ENCODE assay signal across 13 mouse cellular contexts in the genomic region with DNA sequence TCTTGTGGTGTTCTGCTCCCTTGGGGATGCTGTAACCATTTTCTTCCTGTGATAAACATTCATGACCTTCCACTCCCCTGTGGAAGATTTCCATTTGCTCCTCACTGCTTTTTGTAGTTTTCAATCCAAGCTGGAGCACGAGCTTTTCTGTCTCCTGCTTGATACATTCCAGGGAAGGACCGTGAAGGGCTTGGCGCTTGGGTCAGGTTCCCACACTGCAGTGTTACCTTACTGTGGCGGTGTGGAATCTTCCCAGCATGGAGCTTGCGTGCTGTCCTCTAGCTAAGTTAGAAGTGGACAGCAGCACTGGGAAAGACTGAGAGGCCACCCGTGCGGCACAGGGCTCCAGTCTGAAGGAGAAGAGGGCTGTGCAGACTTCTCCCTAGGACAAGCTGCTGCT. TPM values are rescaled to one million over a fixed set of nuclear protein-coding genes. Genes with fewer than 3 reads are reported as not detected.
DNase-seq lines count a peak whose midpoint lies in the region; ATAC-seq and TF ChIP-seq lines count a peak whose summit lies in the region.
"Had no signal": no experiment of that assay in that cellular context is flagged by ENCODE, and none has a peak within 500 bp of the region (broad histone marks: within the 10 kb centered on the region; RNA-seq: fewer than 3 reads in every experiment).

No protein-coding gene starts in this region.

- H3K27ac ChIP-seq in kidney, adult 2 months (ENCODE audit: insufficient read depth, low read depth, low read length), result peak overlapping the region; percentile 21; the same call in 1 of the 2 replicates
- H3K27ac ChIP-seq in heart, postnatal 0 days (ENCODE audit: low read depth), result peak overlapping the region; percentile 75
- H3K27ac ChIP-seq: liver, embryonic 13.5 days had no signal

- WGBS in kidney, adult 2 months, result 55% methylated on average over 7 of the region's 7 CpGs
- 21% methylated on average over 7 of the region's 7 CpGs for WGBS in heart, postnatal 0 days

- no peak overlapping the region for H3K4me3 ChIP-seq in kidney, adult 2 months (ENCODE audit: insufficient read depth, low read depth, low read length)
- H3K4me3 ChIP-seq in heart, postnatal 0 days (ENCODE audit: low read depth, low read length), result no peak overlapping the region
- H3K4me3 ChIP-seq: embryonic facial prominence, embryonic 12.5 days; liver, embryonic 13.5 days had no signal

- H3K4me2 ChIP-seq in heart, postnatal 0 days (ENCODE audit: low read depth, low read length), result peak overlapping the region; percentile 7; the same call in 1 of the 2 replicates
- H3K4me2 ChIP-seq: embryonic facial prominence, embryonic 12.5 days; liver, embryonic 13.5 days had no signal

- TF ChIP-seq CTCF in kidney, adult 2 months (conservative IDR thresholded peaks at IDR 0.05; ENCODE audit: insufficient read depth, insufficient read length, low read depth, low read length), result no peak
- TF ChIP-seq CTCF in heart, postnatal 0 days (IDR thresholded peaks at IDR 0.05; ENCODE audit: low read depth), result no peak

- DNase-seq in adrenal gland, postnatal 14 days, result peak; percentile 9
- no peak for DNase-seq in adrenal gland, adult 18-20 months (ENCODE audit: low spot score in 2 of 2)
- DNase-seq in kidney, adult 2 months, result peak; percentile 24
- no peak for DNase-seq in kidney, postnatal 36 days
- peak; percentile 34 for DNase-seq in adipocyte (ENCODE audit: low spot score)
- no peak for DNase-seq in heart, postnatal 0 days (ENCODE audit: low spot score)
- DNase-seq in right cerebral cortex, postnatal 4 days, result no peak
- no peak for DNase-seq in layer of hippocampus, adult 9-11 months
- DNase-seq: cerebellum, adult 8-10 months; liver, embryonic 13.5 days; lung, postnatal 4 days; thymus, adult 2 months had no signal

- H3K9ac ChIP-seq in heart, postnatal 0 days (replicated peaks; ENCODE audit: low read depth, low read length), result no peak overlapping the region
- H3K9ac ChIP-seq: embryonic facial prominence, embryonic 12.5 days; liver, embryonic 13.5 days had no signal

- no peaks in the 10 kb centered on the region; the same call in 1 of the 2 replicates for H3K36me3 ChIP-seq in kidney, adult 2 months (ENCODE audit: control insufficient read depth, insufficient read depth, low read length)
- no peaks in the 10 kb centered on the region for H3K36me3 ChIP-seq in heart, postnatal 0 days (replicated peaks; ENCODE audit: control insufficient read depth, insufficient read depth, low read length)
- H3K36me3 ChIP-seq: embryonic facial prominence, embryonic 12.5 days had no signal

- no peaks in the 10 kb centered on the region for H3K27me3 ChIP-seq in kidney, adult 2 months (replicated peaks; ENCODE audit: control insufficient read depth, insufficient read depth, low read length)
- H3K27me3 ChIP-seq in heart, postnatal 0 days (ENCODE audit: control insufficient read depth, insufficient read depth, low read length), result no peaks in the 10 kb centered on the region
- H3K27me3 ChIP-seq: embryonic facial prominence, embryonic 12.5 days; liver, embryonic 13.5 days had no signal

- ATAC-seq in heart, postnatal 0 days (ENCODE audit: insufficient read depth, low read depth), result 0 out of 2 replicates have a peak, but pooled peaks have one; percentile 19

- H3K9me3 ChIP-seq in heart, postnatal 0 days (replicated peaks; ENCODE audit: control insufficient read depth, low read length), result no peaks in the 10 kb centered on the region
- H3K9me3 ChIP-seq: embryonic facial prominence, embryonic 12.5 days; liver, embryonic 13.5 days had no signal

- no peak for TF ChIP-seq POLR2A in kidney, adult 2 months (IDR thresholded peaks at IDR 0.05; ENCODE audit: low read depth, low read length)

- H3K4me1 ChIP-seq in kidney, adult 2 months (ENCODE audit: control insufficient read depth, insufficient read depth, low read length), result peaks cover 7% of the 10 kb centered on the region
- H3K4me1 ChIP-seq in heart, postnatal 0 days (ENCODE audit: control insufficient read depth, insufficient read depth), result no peaks in the 10 kb centered on the region

- no peak for TF ChIP-seq EP300 in heart, postnatal 0 days (IDR thresholded peaks at IDR 0.05; ENCODE audit: low read depth)

RNA-seq across cellular contexts. Expression of a gene that starts 15.5 kb away (rescaled TPM):
- total RNA-seq in adrenal gland, postnatal 14 days (2021), result 36.3 and 37.4 TPM in 2 replicates
- 10 to 100 TPM; 33.1 to 43.5 TPM for total RNA-seq in adrenal gland, adult 18-20 months (2021)
- polyA plus RNA-seq in kidney, adult 2 months (2012; rRNA removed), result 19.0 and 19.8 TPM in 2 replicates
- total RNA-seq in heart, postnatal 0 days (2014; rRNA removed; ENCODE audit: low replicate concordance), result 48.2 and 52.8 TPM in 2 replicates
- polyA plus RNA-seq in heart, postnatal 0 days (2015; fragmentation: Nextera tagmentation; extraction: Ambion mirVana), result 17.8 and 20.7 TPM in 2 replicates

RNA-seq across cellular contexts. Expression of a gene that starts 42.7 kb away (rescaled TPM):
- 334 and 350 TPM in 2 replicates for total RNA-seq in adrenal gland, postnatal 14 days (2021)
- 100 to 1,000 TPM; 125 to 212 TPM for total RNA-seq in adrenal gland, adult 18-20 months (2021)
- 34.7 and 42.2 TPM in 2 replicates for polyA plus RNA-seq in kidney, adult 2 months (2012; rRNA removed)
- total RNA-seq in heart, postnatal 0 days (2014; rRNA removed; ENCODE audit: low replicate concordance), result 95.7 and 137 TPM in 2 replicates
- polyA plus RNA-seq in heart, postnatal 0 days (2015; fragmentation: Nextera tagmentation; extraction: Ambion mirVana), result 240 and 248 TPM in 2 replicates

RNA-seq across cellular contexts. Expression of a gene that starts 55.4 kb away (rescaled TPM):
- total RNA-seq in adrenal gland, postnatal 14 days (2021), result 59.7 and 61.3 TPM in 2 replicates
- total RNA-seq in adrenal gland, adult 18-20 months (2021), result 10 to 100 TPM; 61.2 to 63.0 TPM
- polyA plus RNA-seq in kidney, adult 2 months (2012; rRNA removed), result 34.9 and 36.9 TPM in 2 replicates
- total RNA-seq in heart, postnatal 0 days (2014; rRNA removed; ENCODE audit: low replicate concordance), result 59.5 and 76.4 TPM in 2 replicates
- 33.8 and 38.2 TPM in 2 replicates for polyA plus RNA-seq in heart, postnatal 0 days (2015; fragmentation: Nextera tagmentation; extraction: Ambion mirVana)

Comparison
In these comparisons a context has a peak if more than half of its experiments do, and no peak if none do; other contexts are left out.
1. DNase-seq: peak in adrenal gland, postnatal 14 days (single experiment), kidney, adult 2 months (single experiment) and adipocyte (single experiment); none in adrenal gland, adult 18-20 months (0 of 2), kidney, postnatal 36 days (0 of 2), heart, postnatal 0 days (single experiment), right cerebral cortex, postnatal 4 days (single experiment) and layer of hippocampus, adult 9-11 months (single experiment).